Mouse (Mus musculus): Measurements from ENCODE around the gene Nsl1. TPM values are rescaled to one million over a fixed set of nuclear protein-coding genes. Genes with fewer than 3 reads are reported as not detected.
A peak's percentile ranks its signal among the peaks of the same experiment; 100 is the strongest.

The Nsl1 gene
- total and polyA plus RNA-seq, 3 experiments: 0.16 to 0.20 (median 0.18) TPM

- no peak overlapping the region for H3K4me3 ChIP-seq
- no peak overlapping the region for H3K27ac ChIP-seq
- H3K9ac ChIP-seq (ENCODE audit: low read depth, low read length): no peak overlapping the region
- WGBS: 24% methylated on average over 8 of the region's 8 CpGs
- no peaks in the 10 kb centered on the region for H3K27me3 ChIP-seq (ENCODE audit: control insufficient read depth, insufficient read depth, low read length)
- TF ChIP-seq POLR2A (IDR thresholded peaks at IDR 0.05; ENCODE audit: insufficient read depth, low read depth, low read length) (no peak), EP300 (IDR thresholded peaks at IDR 0.05; ENCODE audit: insufficient read depth, low read depth, low read length) (no peak), CTCF (IDR thresholded peaks at IDR 0.05) (no peak)
- no peaks in the 10 kb centered on the region for H3K79me2 ChIP-seq (replicated peaks; ENCODE audit: control insufficient read depth, insufficient read depth, low read length)
- peaks cover 3% of the 10 kb centered on the region; the same call in 1 of the 2 replicates for H3K4me1 ChIP-seq (ENCODE audit: control insufficient read depth, insufficient read depth, low read length)
- intact Hi-C loops (cut with DNase I): no loop called here
- peak; percentile 34 to 48 for DNase-seq
- no peaks in the 10 kb centered on the region for H3K36me3 ChIP-seq (ENCODE audit: control insufficient read depth, insufficient read depth, low read length)
Measured at GRCm38 (mm10) chr1:191111146-191111545, 48.3 kb downstream of the Nsl1 start.

GRCm38 (mm10) chr1:191114868-191115267 is 52.1 kb downstream of the Nsl1 start:
- H3K79me2 ChIP-seq (replicated peaks; ENCODE audit: control insufficient read depth, insufficient read depth, low read length): no peaks in the 10 kb centered on the region
- H3K4me3 ChIP-seq: no peak overlapping the region
- H3K27ac ChIP-seq: no peak overlapping the region
- H3K36me3 ChIP-seq (ENCODE audit: control insufficient read depth, insufficient read depth, low read length): no peaks in the 10 kb centered on the region
- intact Hi-C loops (cut with DNase I): no loop called here
- H3K4me1 ChIP-seq (ENCODE audit: control insufficient read depth, insufficient read depth, low read length): peaks cover 3% of the 10 kb centered on the region; the same call in 1 of the 2 replicates
- 47% methylated on average over 7 of the region's 7 CpGs for WGBS
- TF ChIP-seq CTCF (IDR thresholded peaks at IDR 0.05) (no peak), EP300 (IDR thresholded peaks at IDR 0.05; ENCODE audit: insufficient read depth, low read depth, low read length) (no peak), POLR2A (IDR thresholded peaks at IDR 0.05; ENCODE audit: insufficient read depth, low read depth, low read length) (no peak)
- no peaks in the 10 kb centered on the region for H3K27me3 ChIP-seq (ENCODE audit: control insufficient read depth, insufficient read depth, low read length)
- peak; percentile 24 to 31 for DNase-seq
- H3K9ac ChIP-seq (ENCODE audit: low read depth, low read length): no peak overlapping the region

GRCm38 (mm10) chr1:191115514-191116238 is 52.9 kb downstream of the Nsl1 start:
- H3K9ac ChIP-seq (ENCODE audit: low read depth, low read length): no peak overlapping the region
- peaks cover 2% of the 10 kb centered on the region; the same call in 1 of the 2 replicates for H3K27me3 ChIP-seq (ENCODE audit: control insufficient read depth, insufficient read depth, low read length)
- TF ChIP-seq CTCF (IDR thresholded peaks at IDR 0.05) (no peak), POLR2A (IDR thresholded peaks at IDR 0.05; ENCODE audit: insufficient read depth, low read depth, low read length) (0 out of 2 replicates have a peak, but pooled peaks have one; percentile 15), EP300 (IDR thresholded peaks at IDR 0.05; ENCODE audit: insufficient read depth, low read depth, low read length) (no peak)
- no peak overlapping the region for H3K4me3 ChIP-seq
- intact Hi-C loops (cut with DNase I): no loop called here
- H3K79me2 ChIP-seq (replicated peaks; ENCODE audit: control insufficient read depth, insufficient read depth, low read length): no peaks in the 10 kb centered on the region
- peak; percentile 43 to 60 for DNase-seq
- H3K27ac ChIP-seq: no peak overlapping the region
- peaks cover 3% of the 10 kb centered on the region; the same call in 1 of the 2 replicates for H3K4me1 ChIP-seq (ENCODE audit: control insufficient read depth, insufficient read depth, low read length)
- 62% methylated on average over 11 of the region's 11 CpGs for WGBS
- H3K36me3 ChIP-seq (ENCODE audit: control insufficient read depth, insufficient read depth, low read length): no peaks in the 10 kb centered on the region

- no peak overlapping the region for H3K27ac ChIP-seq
- 28% methylated on average over 3 of the region's 3 CpGs for WGBS
- H3K79me2 ChIP-seq (replicated peaks; ENCODE audit: control insufficient read depth, insufficient read depth, low read length): no peaks in the 10 kb centered on the region
- H3K4me3 ChIP-seq: no peak overlapping the region
- H3K4me1 ChIP-seq (ENCODE audit: control insufficient read depth, insufficient read depth, low read length): peaks cover 2% of the 10 kb centered on the region
- intact Hi-C loops (cut with DNase I): no loop called here
- H3K27me3 ChIP-seq (ENCODE audit: control insufficient read depth, insufficient read depth, low read length): peaks cover 2% of the 10 kb centered on the region; the same call in 1 of the 2 replicates
- H3K9ac ChIP-seq (ENCODE audit: low read depth, low read length): no peak overlapping the region
- DNase-seq: peak in 1 of 2 experiments; percentile 48
- H3K36me3 ChIP-seq (ENCODE audit: control insufficient read depth, insufficient read depth, low read length): no peaks in the 10 kb centered on the region
- TF ChIP-seq CTCF (IDR thresholded peaks at IDR 0.05): no peak
Measured at GRCm38 (mm10) chr1:191122744-191123143, 59.9 kb downstream of the Nsl1 start.

- 46% methylated on average over 2 of the region's 2 CpGs for WGBS
- TF ChIP-seq CTCF (IDR thresholded peaks at IDR 0.05): no peak
- no peak for TF ChIP-seq EP300 (IDR thresholded peaks at IDR 0.05; ENCODE audit: insufficient read depth, low read depth, low read length)
- no peak for TF ChIP-seq POLR2A (IDR thresholded peaks at IDR 0.05; ENCODE audit: insufficient read depth, low read depth, low read length)
- Histone ChIP-seq H3K36me3 (ENCODE audit: control insufficient read depth, insufficient read depth, low read length) (no peaks in the 10 kb centered on the region), H3K4me3 (no peak overlapping the region), H3K27me3 (ENCODE audit: control insufficient read depth, insufficient read depth, low read length) (peaks cover 2% of the 10 kb centered on the region; the same call in 1 of the 2 replicates), H3K4me1 (ENCODE audit: control insufficient read depth, insufficient read depth, low read length) (peaks cover 2% of the 10 kb centered on the region), H3K27ac (no peak overlapping the region), H3K79me2 (replicated peaks; ENCODE audit: control insufficient read depth, insufficient read depth, low read length) (no peaks in the 10 kb centered on the region), H3K9ac (ENCODE audit: low read depth, low read length) (no peak overlapping the region)
- DNase-seq: no peak
- intact Hi-C loops (cut with DNase I): no loop called here
Measured at GRCm38 (mm10) chr1:191123696-191124095, 60.9 kb downstream of the Nsl1 start.

GRCm38 (mm10) chr1:191124288-191124687 is 61.5 kb downstream of the Nsl1 start:
- 64% methylated on average over 4 of the region's 4 CpGs for WGBS
- Histone ChIP-seq H3K79me2 (replicated peaks; ENCODE audit: control insufficient read depth, insufficient read depth, low read length) (no peaks in the 10 kb centered on the region), H3K27ac (no peak overlapping the region), H3K4me1 (ENCODE audit: control insufficient read depth, insufficient read depth, low read length) (peaks cover 2% of the 10 kb centered on the region), H3K36me3 (ENCODE audit: control insufficient read depth, insufficient read depth, low read length) (no peaks in the 10 kb centered on the region), H3K4me3 (no peak overlapping the region), H3K27me3 (ENCODE audit: control insufficient read depth, insufficient read depth, low read length) (peaks cover 2% of the 10 kb centered on the region; the same call in 1 of the 2 replicates), H3K9ac (ENCODE audit: low read depth, low read length) (no peak overlapping the region)
- intact Hi-C loops (cut with DNase I): no loop called here
- DNase-seq: no peak
- no peak for TF ChIP-seq CTCF (IDR thresholded peaks at IDR 0.05)
- no peak for TF ChIP-seq EP300 (IDR thresholded peaks at IDR 0.05; ENCODE audit: insufficient read depth, low read depth, low read length)
- TF ChIP-seq POLR2A (IDR thresholded peaks at IDR 0.05; ENCODE audit: insufficient read depth, low read depth, low read length): no peak

Measured in heart, adult 2 months (tissue).